Mouse (Mus musculus): ENCODE data around the gene Ifitm1. TPM values are rescaled to one million over a fixed set of nuclear protein-coding genes. Genes with fewer than 3 reads are reported as not detected.

The Ifitm1 gene
- polyA plus RNA-seq, 1 experiment from 2014 or later: 7.6 TPM

- Histone ChIP-seq H3K9me3 (replicated peaks; ENCODE audit: control insufficient read depth, low read length) (no peaks in the 10 kb centered on the region), H3K4me2 (no peak overlapping the region), H3K27me3 (ENCODE audit: control insufficient read depth, insufficient read depth, low read length) (peaks cover 7% of the 10 kb centered on the region; the same call in 1 of the 2 replicates), H3K27ac (ENCODE audit: low read depth, low read length) (no peak overlapping the region), H3K9ac (ENCODE audit: low read depth, low read length) (no peak overlapping the region), H3K4me1 (ENCODE audit: control insufficient read depth, insufficient read depth, low read length) (no peaks in the 10 kb centered on the region; the same call in 1 of the 2 replicates), H3K36me3 (ENCODE audit: control insufficient read depth, insufficient read depth, low read length) (no peaks in the 10 kb centered on the region), H3K4me3 (ENCODE audit: low read depth, low read length) (no peak overlapping the region)
- ATAC-seq (replicated peaks; ENCODE audit: insufficient number of reproducible peaks, low FRiP score, low TSS enrichment): no peak
- 27% methylated on average over 2 of the region's 2 CpGs for WGBS (ENCODE audit: insufficient replicate concordance)
Measured at GRCm38 (mm10) chr7:140938896-140939295, 28.1 kb upstream of the Ifitm1 start.

- 15% methylated on average over 8 of the region's 8 CpGs for WGBS (ENCODE audit: insufficient replicate concordance)
- 0 out of 2 replicates have a peak, but pooled peaks have one; percentile 22 for ATAC-seq (replicated peaks; ENCODE audit: insufficient number of reproducible peaks, low FRiP score, low TSS enrichment)
- Histone ChIP-seq H3K9me3 (replicated peaks; ENCODE audit: control insufficient read depth, low read length) (no peaks in the 10 kb centered on the region), H3K9ac (ENCODE audit: low read depth, low read length) (no peak overlapping the region), H3K36me3 (ENCODE audit: control insufficient read depth, insufficient read depth, low read length) (no peaks in the 10 kb centered on the region), H3K4me3 (ENCODE audit: low read depth, low read length) (no peak overlapping the region), H3K27ac (ENCODE audit: low read depth, low read length) (no peak overlapping the region), H3K27me3 (ENCODE audit: control insufficient read depth, insufficient read depth, low read length) (peaks cover 7% of the 10 kb centered on the region; the same call in 1 of the 2 replicates), H3K4me2 (no peak overlapping the region), H3K4me1 (ENCODE audit: control insufficient read depth, insufficient read depth, low read length) (no peaks in the 10 kb centered on the region; the same call in 1 of the 2 replicates)
Measured at GRCm38 (mm10) chr7:140939669-140940171, 27.3 kb upstream of the Ifitm1 start.

- H3K4me2 ChIP-seq: peak within 1 kb of the TSS; percentile 79
- H3K4me1 ChIP-seq (ENCODE audit: control insufficient read depth, insufficient read depth, low read length): peaks cover 1% of the 10 kb centered on the region; the same call in 1 of the 2 replicates
- peak within 1 kb of the TSS; percentile 85 for H3K27ac ChIP-seq (ENCODE audit: low read depth, low read length)
- H3K9me3 ChIP-seq (replicated peaks; ENCODE audit: control insufficient read depth, low read length): no peaks in the 10 kb centered on the region
- peak; percentile 82 for ATAC-seq (replicated peaks; ENCODE audit: insufficient number of reproducible peaks, low FRiP score, low TSS enrichment)
- 3% methylated on average over 33 of the region's 33 CpGs for WGBS (ENCODE audit: insufficient replicate concordance)
- no peaks in the 10 kb centered on the region for H3K36me3 ChIP-seq (ENCODE audit: control insufficient read depth, insufficient read depth, low read length)
- H3K9ac ChIP-seq (ENCODE audit: low read depth, low read length): peak within 1 kb of the TSS; percentile 86
- peaks cover 3% of the 10 kb centered on the region; the same call in 1 of the 2 replicates for H3K27me3 ChIP-seq (ENCODE audit: control insufficient read depth, insufficient read depth, low read length)
- H3K4me3 ChIP-seq (ENCODE audit: low read depth, low read length): peak within 1 kb of the TSS; percentile 53
Measured at GRCm38 (mm10) chr7:140941222-140942051, 25.6 kb upstream of the Ifitm1 start, which contains the start of gene Pgghg. Pgghg (plus strand) TSS chr7:140941391.

- 61% methylated on average over 9 of the region's 9 CpGs for WGBS (ENCODE audit: insufficient replicate concordance)
- Histone ChIP-seq H3K4me3 (ENCODE audit: low read depth, low read length) (peak overlapping the region; percentile 53), H3K4me2 (peak overlapping the region; percentile 79), H3K27ac (ENCODE audit: low read depth, low read length) (peak overlapping the region; percentile 85), H3K9ac (ENCODE audit: low read depth, low read length) (peak overlapping the region; percentile 86), H3K36me3 (ENCODE audit: control insufficient read depth, insufficient read depth, low read length) (no peaks in the 10 kb centered on the region), H3K4me1 (ENCODE audit: control insufficient read depth, insufficient read depth, low read length) (peaks cover 2% of the 10 kb centered on the region; the same call in 1 of the 2 replicates), H3K9me3 (replicated peaks; ENCODE audit: control insufficient read depth, low read length) (no peaks in the 10 kb centered on the region), H3K27me3 (ENCODE audit: control insufficient read depth, insufficient read depth, low read length) (peaks cover 3% of the 10 kb centered on the region; the same call in 1 of the 2 replicates)
- ATAC-seq (replicated peaks; ENCODE audit: insufficient number of reproducible peaks, low FRiP score, low TSS enrichment): no peak
Measured at GRCm38 (mm10) chr7:140942341-140942740, 24.7 kb upstream of the Ifitm1 start.

GRCm38 (mm10) chr7:140942811-140943210 lies 24.2 kb upstream of the Ifitm1 start:
- no peak for ATAC-seq (replicated peaks; ENCODE audit: insufficient number of reproducible peaks, low FRiP score, low TSS enrichment)
- 88% methylated on average over 10 of the region's 10 CpGs for WGBS (ENCODE audit: insufficient replicate concordance)
- H3K9me3 ChIP-seq (replicated peaks; ENCODE audit: control insufficient read depth, low read length): no peaks in the 10 kb centered on the region
- no peak overlapping the region for H3K9ac ChIP-seq (ENCODE audit: low read depth, low read length)
- peaks cover 2% of the 10 kb centered on the region; the same call in 1 of the 2 replicates for H3K4me1 ChIP-seq (ENCODE audit: control insufficient read depth, insufficient read depth, low read length)
- H3K27me3 ChIP-seq (ENCODE audit: control insufficient read depth, insufficient read depth, low read length): peaks cover 3% of the 10 kb centered on the region; the same call in 1 of the 2 replicates
- H3K4me3 ChIP-seq (ENCODE audit: low read depth, low read length): no peak overlapping the region
- no peak overlapping the region for H3K27ac ChIP-seq (ENCODE audit: low read depth, low read length)
- no peak overlapping the region for H3K4me2 ChIP-seq
- H3K36me3 ChIP-seq (ENCODE audit: control insufficient read depth, insufficient read depth, low read length): no peaks in the 10 kb centered on the region

- H3K4me2 ChIP-seq: no peak overlapping the region
- WGBS (ENCODE audit: insufficient replicate concordance): 78% methylated on average over 4 of the region's 4 CpGs
- H3K4me1 ChIP-seq (ENCODE audit: control insufficient read depth, insufficient read depth, low read length): peaks cover 5% of the 10 kb centered on the region
- H3K4me3 ChIP-seq (ENCODE audit: low read depth, low read length): no peak overlapping the region
- no peak for ATAC-seq (replicated peaks; ENCODE audit: insufficient number of reproducible peaks, low FRiP score, low TSS enrichment)
- no peaks in the 10 kb centered on the region for H3K36me3 ChIP-seq (ENCODE audit: control insufficient read depth, insufficient read depth, low read length)
- H3K9me3 ChIP-seq (replicated peaks; ENCODE audit: control insufficient read depth, low read length): no peaks in the 10 kb centered on the region
- H3K27ac ChIP-seq (ENCODE audit: low read depth, low read length): no peak overlapping the region
- no peak overlapping the region for H3K9ac ChIP-seq (ENCODE audit: low read depth, low read length)
- peaks cover 3% of the 10 kb centered on the region; the same call in 1 of the 2 replicates for H3K27me3 ChIP-seq (ENCODE audit: control insufficient read depth, insufficient read depth, low read length)
Measured at GRCm38 (mm10) chr7:140943356-140943755, 23.7 kb upstream of the Ifitm1 start.

- Histone ChIP-seq H3K36me3 (ENCODE audit: control insufficient read depth, insufficient read depth, low read length) (no peaks in the 10 kb centered on the region), H3K4me1 (ENCODE audit: control insufficient read depth, insufficient read depth, low read length) (peaks cover 6% of the 10 kb centered on the region), H3K4me3 (ENCODE audit: low read depth, low read length) (no peak overlapping the region), H3K9me3 (replicated peaks; ENCODE audit: control insufficient read depth, low read length) (no peaks in the 10 kb centered on the region), H3K4me2 (no peak overlapping the region), H3K27me3 (ENCODE audit: control insufficient read depth, insufficient read depth, low read length) (no peaks in the 10 kb centered on the region), H3K27ac (ENCODE audit: low read depth, low read length) (no peak overlapping the region), H3K9ac (ENCODE audit: low read depth, low read length) (no peak overlapping the region)
- 84% methylated on average over 7 of the region's 7 CpGs for whole genome bisulfite sequencing (ENCODE audit: insufficient replicate concordance)
- no peak for ATAC-seq (replicated peaks; ENCODE audit: insufficient number of reproducible peaks, low FRiP score, low TSS enrichment)
Measured at GRCm38 (mm10) chr7:140944236-140944635, 22.8 kb upstream of the Ifitm1 start.

GRCm38 (mm10) chr7:140945247-140945646 lies 21.8 kb upstream of the Ifitm1 start:
- H3K27me3 ChIP-seq (ENCODE audit: control insufficient read depth, insufficient read depth, low read length): no peaks in the 10 kb centered on the region
- H3K9me3 ChIP-seq (replicated peaks; ENCODE audit: control insufficient read depth, low read length): no peaks in the 10 kb centered on the region
- H3K36me3 ChIP-seq (ENCODE audit: control insufficient read depth, insufficient read depth, low read length): no peaks in the 10 kb centered on the region
- no peak overlapping the region for H3K9ac ChIP-seq (ENCODE audit: low read depth, low read length)
- H3K27ac ChIP-seq (ENCODE audit: low read depth, low read length): no peak overlapping the region
- no peak overlapping the region for H3K4me2 ChIP-seq
- 80% methylated on average over 5 of the region's 5 CpGs for WGBS (ENCODE audit: insufficient replicate concordance)
- ATAC-seq (replicated peaks; ENCODE audit: insufficient number of reproducible peaks, low FRiP score, low TSS enrichment): no peak
- no peak overlapping the region for H3K4me3 ChIP-seq (ENCODE audit: low read depth, low read length)
- peaks cover 6% of the 10 kb centered on the region for H3K4me1 ChIP-seq (ENCODE audit: control insufficient read depth, insufficient read depth, low read length)

Data from heart, embryonic 11.5 days (tissue).